Mouse (Mus musculus): ENCODE data around the gene Phb.
A peak's percentile ranks its signal among the peaks of the same experiment; 100 is the strongest.

Phb gene

GRCm38 (mm10) chr11:95712085-95712562 lies 45.4 kb downstream of the Phb start:
- DNase-seq (ENCODE audit: low spot score in 2 of 2) = no peak

- peak; percentile 67 to 86 for DNase-seq (ENCODE audit: low spot score in 2 of 2)
Observed at GRCm38 (mm10) chr11:95712563-95713224, 45.9 kb downstream of the Phb start, which contains the start of gene Zfp652. Zfp652 (plus strand) TSS chr11:95712673.

GRCm38 (mm10) chr11:95713225-95713810 lies 46.6 kb downstream of the Phb start:
- DNase-seq (ENCODE audit: low spot score in 2 of 2) = peak in 1 of 2 experiments; percentile 57

- no peak for DNase-seq (ENCODE audit: low spot score in 2 of 2)
Observed at GRCm38 (mm10) chr11:95713811-95714241, 47.1 kb downstream of the Phb start.

GRCm38 (mm10) chr11:95714411-95714810 lies 47.7 kb downstream of the Phb start:
- DNase-seq (ENCODE audit: low spot score in 2 of 2) = no peak

- no peak for DNase-seq (ENCODE audit: low spot score in 2 of 2)
Observed at GRCm38 (mm10) chr11:95716136-95716535, 49.4 kb downstream of the Phb start.

GRCm38 (mm10) chr11:95719356-95719755 lies 52.6 kb downstream of the Phb start:
- no peak for DNase-seq (ENCODE audit: low spot score in 2 of 2)

GRCm38 (mm10) chr11:95723287-95723686 lies 56.5 kb downstream of the Phb start, which contains the start of gene B130006D01Rik:
B130006D01Rik (plus strand) TSS chr11:95723587.
- DNase-seq (ENCODE audit: low spot score in 2 of 2) = no peak

- no peak for DNase-seq (ENCODE audit: low spot score in 2 of 2)
Observed at GRCm38 (mm10) chr11:95724466-95724865, 57.7 kb downstream of the Phb start.

- DNase-seq (ENCODE audit: low spot score in 2 of 2) = no peak
Observed at GRCm38 (mm10) chr11:95726156-95726555, 59.4 kb downstream of the Phb start.

GRCm38 (mm10) chr11:95727947-95728346 lies 61.2 kb downstream of the Phb start:
- no peak for DNase-seq (ENCODE audit: low spot score in 2 of 2)

GRCm38 (mm10) chr11:95728916-95729907 lies 62.5 kb downstream of the Phb start:
- no peak for DNase-seq (ENCODE audit: low spot score in 2 of 2)
